Mouse (Mus musculus) heart, adult 2 months (tissue): Measurements from ENCODE around the gene Esr1.

Experiments used
- CTCF ChIP-seq: fragments of 200-600 bp; IDR thresholded peaks from 2 replicates; pipeline ENCODE4 v1.8.1; 2022; ENCODE audit warnings: antibody characterized with exemption, mild to moderate bottlenecking, moderate library complexity
- POLR2A ChIP-seq: fragments of 200-500 bp; IDR thresholded peaks from 2 replicates; pipeline ENCODE4 v1.6.1; 2011; ENCODE audit warnings: mild to moderate bottlenecking, low read depth, low read length, control low read depth; ENCODE audit not compliant: insufficient read depth

- TF ChIP-seq POLR2A (no peak), CTCF (no peak)
These were observed 359.8 kb downstream of the Esr1 start for GRCm38 (mm10) chr10:4971156-4971555.
